Mouse (Mus musculus) layer of hippocampus, adult 9-11 months (tissue): ENCODE data around the gene Grcc10.

ENCODE experiments used
- DNase-seq: peaks from one replicate; pipeline ENCODE4 v3.0.0; 2022

The Grcc10 gene

DNA sequence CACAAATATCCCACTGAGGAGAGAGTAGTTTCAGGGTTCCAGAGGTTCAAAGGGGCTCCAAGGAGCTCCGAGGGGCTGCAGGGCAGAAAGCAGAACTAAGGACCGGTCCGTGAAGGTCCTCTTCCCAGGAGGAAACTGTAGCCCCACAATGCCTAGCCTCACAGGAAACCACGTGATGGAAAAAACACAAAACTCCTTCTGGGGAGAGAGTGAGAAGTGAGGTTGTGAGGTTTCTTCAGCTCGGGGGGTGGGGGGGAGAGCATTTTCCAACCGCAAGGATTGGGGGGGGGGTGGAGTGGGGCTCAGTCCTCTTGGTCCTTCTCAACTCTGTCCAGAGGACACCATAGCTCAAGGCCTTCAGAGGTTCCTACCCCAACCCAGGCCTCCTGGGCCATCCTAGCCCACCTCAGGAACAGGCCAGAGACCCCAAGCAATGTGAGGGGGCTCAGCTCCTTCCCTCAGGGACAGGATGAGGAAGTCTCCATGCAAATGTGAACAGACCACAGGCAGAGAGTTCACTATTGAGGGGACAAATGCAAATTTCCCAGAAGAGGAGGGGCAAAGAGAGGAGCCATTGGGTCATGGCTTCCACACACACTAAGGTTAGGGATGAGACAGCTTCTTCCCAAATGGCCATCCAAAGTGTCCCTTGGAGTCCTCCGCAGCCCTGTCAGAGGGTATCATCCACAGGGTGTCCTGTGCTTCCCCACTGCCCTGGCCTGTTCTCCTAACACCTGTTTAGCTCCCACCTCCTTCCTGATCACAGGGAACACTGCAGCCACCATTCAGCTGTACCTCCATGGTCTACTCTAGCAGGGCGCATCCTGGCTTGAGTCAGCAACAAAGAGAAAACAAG is 11.1 kb downstream of the Grcc10 start:
- DNase-seq, result peak; percentile 14

DNA sequence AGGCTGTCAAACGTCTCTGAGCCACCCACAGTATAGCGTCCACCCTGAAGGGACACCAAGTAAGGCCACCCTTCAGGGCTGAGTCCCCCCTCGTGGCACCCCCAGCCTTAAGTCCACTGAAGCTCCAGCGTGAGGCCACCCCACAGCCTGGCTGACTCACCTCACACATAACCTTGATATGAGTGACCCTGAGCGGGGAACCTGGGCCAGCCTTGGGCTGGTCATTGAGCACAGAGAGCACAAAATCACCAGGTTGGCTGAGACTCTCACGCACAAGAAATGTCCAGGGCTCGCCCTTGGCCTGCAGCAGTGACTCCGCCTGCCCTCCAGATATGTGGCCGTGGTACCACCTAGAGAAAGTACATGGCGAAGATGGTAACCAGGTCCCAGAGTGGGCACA is 12.6 kb downstream of the Grcc10 start:
- no peak for DNase-seq

DNA sequence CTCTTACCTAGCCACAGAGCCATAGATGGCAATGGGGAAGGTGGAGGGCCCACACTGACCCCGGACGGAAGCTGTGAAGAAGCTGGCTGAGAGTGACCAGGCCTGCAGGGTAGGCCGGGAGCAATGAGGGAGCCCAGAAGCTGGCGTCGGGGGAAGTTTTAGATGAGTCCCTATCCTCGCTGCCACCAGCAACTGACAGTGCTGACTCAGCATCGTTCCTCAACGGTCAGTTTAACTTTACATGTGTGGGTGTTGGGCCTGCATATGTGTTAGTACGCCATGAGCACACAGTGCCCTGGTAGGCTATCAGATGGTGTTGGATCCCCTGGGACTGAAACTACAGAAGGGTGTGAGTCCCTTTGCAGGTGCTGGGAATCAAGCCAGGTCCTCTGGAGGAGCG is 16.7 kb downstream of the Grcc10 start:
- no peak for DNase-seq

DNA sequence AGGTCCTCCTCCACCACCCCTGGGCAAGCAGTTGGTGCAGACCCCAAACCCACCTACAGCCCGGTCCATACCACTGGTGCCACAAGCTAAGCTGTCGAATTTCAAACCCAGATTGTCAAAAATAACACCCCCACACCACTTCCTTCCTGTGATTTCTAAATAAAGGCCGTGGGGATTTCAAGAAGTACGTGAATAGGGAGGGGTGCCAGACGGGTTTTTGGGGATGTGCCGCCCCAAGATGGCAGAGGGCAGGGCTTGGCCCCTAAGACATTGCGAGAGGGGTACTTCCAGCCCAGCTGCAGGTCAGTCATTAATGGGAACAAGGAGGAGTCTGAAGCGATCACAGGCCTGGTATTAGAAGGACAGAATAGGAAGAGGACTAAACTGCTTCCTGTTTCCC is 17.6 kb downstream of the Grcc10 start:
- peak; percentile 71 for DNase-seq

DNA sequence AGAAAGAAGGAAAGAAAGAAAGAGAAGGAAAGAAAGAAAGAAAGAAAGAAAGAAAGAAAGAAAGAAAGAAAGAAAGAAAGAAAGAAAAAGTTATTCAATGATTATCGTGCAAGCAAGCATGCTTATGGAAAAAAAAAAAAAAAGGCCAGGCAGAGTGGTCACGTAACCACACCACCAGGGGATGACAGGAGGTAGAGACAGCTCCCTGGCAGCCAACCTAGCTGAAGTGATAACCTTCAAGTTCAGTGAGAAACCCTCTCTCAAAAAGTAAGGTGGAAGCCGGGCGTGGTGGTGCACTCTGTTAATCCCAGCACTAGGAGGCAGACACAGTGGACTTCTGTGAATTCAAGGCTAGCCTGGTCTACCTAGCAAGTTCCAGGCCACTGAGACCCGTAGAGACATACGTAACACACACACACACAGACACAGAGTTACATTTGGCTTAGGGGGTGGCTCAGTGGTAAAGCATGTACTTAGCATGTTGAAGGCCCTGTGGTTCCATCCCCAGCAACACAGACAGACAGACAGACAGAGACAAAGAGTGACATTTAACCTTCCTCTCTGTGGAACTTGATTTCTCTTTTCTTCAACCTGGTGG is 18.2 kb downstream of the Grcc10 start:
- DNase-seq, result no peak

DNA sequence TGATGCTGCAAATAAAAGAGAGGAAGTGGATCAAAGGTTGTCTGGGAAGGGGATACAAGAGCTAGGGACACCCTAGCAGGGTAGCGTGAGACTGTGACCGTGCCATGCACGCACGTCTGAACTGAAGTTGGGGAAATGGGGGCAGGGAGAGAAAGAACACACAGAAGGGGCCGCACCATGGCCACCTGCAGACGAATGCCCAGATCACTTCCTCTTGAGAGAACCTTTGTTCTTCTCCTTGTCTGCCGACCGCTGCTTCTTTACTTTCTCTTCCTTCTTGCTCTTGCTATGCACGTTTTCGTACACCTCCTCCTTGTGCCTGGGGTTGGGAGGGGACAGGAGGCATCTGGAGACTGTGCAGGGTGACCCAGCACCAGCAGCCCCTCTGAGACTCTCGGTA is 20.3 kb downstream of the Grcc10 start:
- DNase-seq, result no peak

DNA sequence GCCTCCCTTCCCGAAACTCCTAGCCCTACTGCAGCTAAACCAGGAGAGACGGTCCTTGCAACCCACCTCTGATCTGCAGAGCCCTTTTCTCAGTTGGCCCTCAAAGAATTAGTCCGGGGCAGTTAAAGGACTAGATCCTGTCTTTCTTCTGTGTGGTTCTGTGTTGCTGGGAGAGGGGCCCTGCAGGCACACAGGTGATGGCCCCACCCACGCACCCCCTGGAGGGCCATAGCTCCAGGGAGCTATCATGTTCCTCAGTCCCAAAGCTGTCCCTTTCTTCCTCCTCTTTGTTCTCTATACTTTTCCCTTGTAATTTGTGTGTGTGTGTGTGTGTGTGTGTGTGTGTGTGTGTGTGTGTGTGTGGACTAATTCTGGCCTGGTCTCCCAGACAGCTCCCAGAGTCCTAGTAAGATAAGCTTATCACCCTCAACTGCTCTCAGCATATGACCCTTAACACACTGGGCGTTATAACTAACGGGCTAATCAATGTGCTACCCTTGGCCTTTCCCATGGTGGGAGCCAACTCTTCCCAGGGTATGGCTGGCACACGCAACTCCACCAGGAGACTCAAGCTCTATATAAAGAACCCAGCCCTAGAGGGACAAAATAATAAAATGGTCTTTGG is 21.7 kb downstream of the Grcc10 start:
- DNase-seq, result no peak

DNA sequence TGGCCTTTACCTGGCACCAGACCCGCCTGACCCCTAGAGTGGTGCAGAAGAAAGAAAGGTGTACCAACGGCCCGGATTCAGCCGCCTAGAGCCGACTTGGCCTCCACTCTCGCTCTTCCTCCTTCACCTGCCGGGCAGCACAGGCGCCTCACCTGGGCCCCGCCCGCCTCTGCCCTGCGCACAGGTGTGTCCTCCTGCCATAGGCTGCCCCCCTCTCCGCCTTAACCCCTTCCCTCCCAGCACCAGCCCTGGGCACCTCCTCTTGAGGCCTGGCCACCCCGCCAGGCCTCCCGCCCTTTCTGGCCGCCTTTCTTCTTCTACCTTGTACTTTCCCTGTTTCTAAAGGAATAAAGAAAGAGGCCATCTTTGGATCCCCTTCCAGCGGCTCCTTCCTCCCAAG is 22.5 kb downstream of the Grcc10 start:
- no peak for DNase-seq

DNA sequence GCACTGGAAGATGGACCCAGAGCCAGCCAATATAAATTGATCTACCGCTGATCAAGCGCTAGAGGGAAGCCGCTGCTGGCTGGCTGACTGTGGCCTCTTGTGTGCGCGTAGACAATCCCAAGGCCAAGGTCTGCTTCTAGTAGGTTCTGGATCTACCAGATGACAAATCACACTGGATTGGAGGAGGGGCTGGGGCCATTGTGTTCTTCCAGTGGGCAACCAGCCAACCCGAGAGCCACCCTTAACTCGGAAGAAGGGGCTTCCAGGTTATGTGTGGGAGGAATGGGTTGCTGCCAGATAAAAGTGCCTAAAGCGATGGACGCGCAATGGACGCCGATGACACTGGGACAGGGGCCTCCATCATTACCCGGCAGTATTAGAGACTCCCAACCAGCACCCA is 23.2 kb downstream of the Grcc10 start:
- DNase-seq, result no peak

DNA sequence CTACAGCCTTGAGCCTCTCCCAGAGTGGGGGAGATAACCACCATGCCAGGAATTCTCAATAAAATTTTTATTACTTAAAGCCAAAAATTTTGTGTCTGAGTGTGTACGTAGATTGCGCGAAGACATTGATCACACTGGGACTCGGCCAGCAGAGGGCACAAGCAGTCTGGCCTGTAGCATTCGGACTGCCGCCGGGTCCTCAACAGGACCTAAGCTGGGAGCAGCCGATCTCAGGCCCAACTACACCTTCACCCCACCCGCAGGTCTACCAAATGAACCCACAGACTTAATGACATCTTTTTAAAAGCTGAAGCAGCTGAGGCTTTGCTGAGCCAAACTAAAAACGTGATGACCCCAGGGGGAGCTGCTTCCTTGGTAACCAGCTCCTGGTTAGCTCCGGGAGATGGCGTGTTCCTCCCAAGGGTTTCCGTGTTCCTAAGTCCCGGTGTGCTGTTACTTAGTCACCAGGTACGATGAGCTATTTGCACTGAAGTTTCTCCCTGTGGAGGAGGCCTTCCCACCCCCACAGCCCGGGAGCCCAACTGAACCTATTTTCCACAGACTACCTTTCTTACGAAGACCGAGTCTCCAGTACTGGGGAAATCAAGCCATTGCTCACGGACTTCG is 24.2 kb downstream of the Grcc10 start:
- DNase-seq, result no peak

DNA sequence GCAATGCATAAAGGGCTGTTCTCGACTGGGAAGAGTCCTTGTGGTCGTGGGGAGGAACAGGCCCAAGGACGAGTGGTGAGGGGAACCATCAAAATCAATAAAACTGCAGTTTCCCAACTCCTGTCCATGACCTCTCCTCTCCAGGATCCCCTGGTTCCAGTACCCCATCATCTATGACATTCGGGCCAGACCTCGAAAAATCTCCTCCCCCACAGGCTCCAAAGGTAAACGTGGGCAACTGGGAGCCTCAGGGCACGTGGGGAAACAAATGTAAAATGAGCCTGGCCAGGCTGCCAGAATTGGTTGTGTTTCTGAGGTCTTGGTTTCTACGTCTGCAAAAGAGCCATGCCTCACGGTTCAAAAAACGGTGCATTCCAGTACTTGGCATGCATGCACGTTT is 28.3 kb downstream of the Grcc10 start:
- no peak for DNase-seq

DNA sequence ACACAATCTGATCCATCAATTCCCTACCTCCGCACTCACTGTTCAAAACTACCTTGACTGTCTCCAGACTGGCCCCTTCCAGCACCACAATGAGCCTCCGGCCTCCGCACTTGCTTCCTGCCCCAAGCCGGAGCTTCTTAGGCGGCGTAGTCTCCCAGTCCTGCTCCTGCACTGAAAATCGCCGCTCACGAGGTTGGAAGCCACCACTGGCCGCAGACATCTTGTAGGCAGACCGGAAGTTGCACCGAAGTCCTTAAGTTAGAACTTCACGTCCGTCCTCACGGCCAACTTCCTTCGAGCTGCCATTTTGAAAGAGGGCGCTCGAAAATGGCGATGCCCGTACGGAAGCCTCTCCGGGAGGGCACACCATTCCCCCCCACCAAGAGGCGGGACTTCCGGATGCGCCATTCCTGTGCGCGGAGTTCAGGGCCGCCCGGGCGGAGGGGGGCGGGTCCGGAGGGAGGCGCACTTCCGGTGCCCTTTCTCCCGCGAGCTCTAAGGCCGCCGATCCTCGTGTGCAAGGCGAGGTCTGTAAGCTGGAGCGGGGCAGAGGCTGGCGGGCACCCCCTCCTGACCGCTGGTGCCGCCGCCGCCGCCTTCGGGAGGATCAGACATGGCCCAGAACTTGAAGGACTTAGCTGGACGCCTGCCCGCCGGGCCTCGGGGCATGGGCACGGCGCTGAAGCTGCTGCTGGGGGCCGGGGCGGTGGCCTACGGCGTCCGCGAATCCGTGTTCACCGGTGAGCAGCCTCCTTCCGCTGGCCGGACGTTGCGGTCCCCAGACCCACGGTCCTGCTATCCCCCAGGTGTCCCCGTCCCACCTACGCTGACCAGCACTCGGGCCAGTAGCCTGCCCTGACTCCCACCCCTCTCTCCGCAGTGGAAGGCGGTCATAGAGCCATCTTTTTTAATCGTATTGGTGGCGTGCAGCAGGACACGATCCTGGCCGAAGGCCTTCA is 29.1 kb downstream of the Grcc10 start, which contains the start of the genes Emg1 and Phb2:
Gene Emg1 (minus strand): TSS at position 355 of the 959 bp plus-strand sequence.
Gene Phb2 (plus strand): TSS at position 513 of the 959 bp plus-strand sequence.
- DNase-seq, result peak; percentile 98

DNA sequence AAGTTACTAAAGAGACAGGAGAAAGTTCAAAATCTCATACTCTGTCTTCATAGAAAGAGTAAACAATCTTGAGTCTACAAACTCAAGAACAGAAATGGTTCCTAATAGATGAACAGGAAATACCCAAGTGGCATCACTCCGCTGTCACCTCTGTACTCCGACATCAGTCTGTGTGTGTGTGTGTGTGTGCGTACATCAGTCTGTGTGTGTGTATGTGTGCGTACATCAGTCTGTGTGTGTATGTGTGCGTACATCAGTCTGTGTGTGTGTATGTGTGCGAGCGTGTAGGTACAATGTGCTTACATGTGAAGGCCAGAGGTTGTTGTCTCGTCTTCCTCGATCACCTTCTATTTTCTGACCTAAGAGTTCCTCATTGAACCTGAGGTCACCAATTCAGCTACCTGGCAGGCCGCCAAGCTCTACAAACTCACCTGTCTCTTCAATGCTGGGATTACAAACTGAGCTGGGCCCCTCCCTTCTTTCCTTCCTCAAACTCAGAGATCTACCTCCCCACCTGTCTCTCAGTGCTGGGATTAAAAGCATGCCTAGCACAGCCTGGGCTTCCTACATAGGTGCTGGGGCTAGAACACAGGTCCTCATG is 32.8 kb downstream of the Grcc10 start:
- DNase-seq, result no peak

DNA sequence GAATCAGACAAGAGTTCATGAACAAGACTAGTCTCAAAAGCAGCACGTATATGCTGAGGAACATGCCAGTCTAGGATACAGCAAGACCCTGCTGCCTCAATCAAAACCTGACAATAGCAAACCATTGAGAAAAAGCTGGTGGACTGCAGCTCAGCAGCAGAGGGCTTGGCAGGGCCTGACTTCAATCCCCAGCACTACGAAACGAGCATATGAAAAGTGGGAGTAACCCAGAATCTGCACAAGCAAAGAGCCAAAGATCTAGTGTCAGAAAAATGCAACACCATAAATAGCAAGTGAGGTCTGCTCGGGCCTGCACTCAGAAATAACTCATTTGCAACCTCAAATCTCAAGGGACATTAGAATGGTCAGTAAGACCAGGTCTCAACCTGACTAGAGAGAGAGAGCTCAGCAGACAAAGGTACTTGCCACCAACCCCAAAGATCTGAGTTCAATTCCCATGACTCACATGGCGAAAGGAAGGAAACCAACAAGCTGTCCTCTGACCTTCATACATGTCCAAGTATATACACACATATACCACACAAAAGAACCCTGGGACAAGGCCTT is 35.0 kb downstream of the Grcc10 start:
- no peak for DNase-seq

DNA sequence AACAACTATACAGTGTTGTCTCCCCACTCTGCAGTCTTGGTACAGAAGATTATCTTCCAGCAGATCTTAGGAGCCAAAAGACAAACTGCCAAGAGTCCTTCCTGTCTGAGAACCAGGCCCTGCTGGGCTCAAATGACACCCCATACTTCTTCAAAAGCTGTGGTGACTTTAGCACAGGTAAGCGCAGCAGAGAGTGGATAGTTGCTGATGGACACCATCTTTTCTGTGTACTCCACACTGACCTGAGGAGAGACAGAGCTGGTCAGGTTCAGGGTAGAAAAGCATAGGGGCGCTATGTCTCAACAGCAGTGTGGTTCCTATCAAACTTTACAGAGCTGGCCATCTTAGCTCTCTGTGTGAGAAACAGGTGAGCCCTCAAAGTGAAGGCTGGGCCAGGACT is 36.8 kb downstream of the Grcc10 start:
- no peak for DNase-seq

DNA sequence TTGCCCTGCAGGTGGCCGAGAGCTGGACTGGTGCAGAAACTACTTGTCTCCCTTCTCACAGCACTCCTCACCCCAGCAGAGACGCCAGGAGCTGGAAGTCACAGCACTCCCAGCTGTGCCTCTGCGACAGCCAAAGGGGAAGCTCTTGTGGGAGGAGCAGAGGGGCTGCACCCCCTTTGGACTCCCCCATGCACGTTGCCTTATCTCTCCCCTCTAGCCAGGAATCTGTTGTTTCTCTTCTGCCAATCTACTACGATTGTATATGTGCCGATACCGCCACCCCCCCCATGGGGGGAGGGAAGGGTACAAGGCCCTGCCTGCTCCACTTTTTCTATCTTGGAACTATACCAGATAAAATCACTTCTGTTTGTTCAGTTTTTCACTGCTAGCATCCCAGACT is 37.4 kb downstream of the Grcc10 start:
- DNase-seq, result no peak

DNA sequence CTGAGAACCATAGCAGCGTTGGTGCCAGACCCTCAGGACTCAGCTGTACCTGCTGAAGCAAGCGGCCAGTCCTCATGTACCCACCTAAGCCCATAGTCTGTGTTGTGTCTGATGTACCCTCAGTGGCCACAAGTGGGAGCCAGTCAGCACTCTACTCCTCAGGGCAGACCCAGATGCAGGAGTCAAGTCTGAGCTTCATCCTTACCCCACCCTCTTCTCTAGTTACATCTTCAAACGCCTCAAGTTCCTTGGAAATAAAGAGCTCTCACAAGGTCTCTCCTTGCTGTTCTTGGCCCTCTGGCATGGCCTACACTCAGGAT is 38.4 kb downstream of the Grcc10 start:
- peak; percentile 61 for DNase-seq

DNA sequence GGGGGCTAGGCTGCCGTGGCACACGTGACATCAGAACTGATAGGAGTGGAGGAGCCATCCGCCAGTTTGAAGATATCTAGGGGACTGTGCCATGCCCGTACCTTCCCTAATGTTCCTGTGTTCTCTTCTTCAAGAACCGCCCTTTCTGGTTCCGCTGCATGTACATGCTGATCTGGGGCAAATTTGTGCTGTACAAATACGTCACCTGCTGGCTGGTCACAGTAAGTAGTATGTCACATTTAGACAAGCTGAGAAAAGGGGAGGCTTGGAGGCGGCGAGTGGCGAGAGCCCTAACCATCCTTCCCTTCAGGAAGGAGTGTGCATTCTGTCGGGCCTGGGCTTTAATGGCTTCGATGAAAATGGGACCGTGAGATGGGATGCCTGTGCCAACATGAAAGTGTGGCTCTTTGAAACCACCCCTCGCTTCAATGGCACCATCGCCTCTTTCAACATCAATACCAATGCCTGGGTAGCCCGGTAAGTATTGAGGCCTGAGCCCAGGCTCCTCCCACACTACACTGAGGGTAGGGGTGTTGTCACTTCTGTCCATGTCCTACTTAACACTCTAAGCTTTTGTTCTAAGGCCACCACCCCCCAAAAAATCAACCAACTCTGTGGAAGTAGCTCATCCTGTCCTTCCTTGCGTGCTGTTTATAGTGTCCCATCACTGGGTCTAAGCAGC is 38.9 kb downstream of the Grcc10 start:
- no peak for DNase-seq

DNA sequence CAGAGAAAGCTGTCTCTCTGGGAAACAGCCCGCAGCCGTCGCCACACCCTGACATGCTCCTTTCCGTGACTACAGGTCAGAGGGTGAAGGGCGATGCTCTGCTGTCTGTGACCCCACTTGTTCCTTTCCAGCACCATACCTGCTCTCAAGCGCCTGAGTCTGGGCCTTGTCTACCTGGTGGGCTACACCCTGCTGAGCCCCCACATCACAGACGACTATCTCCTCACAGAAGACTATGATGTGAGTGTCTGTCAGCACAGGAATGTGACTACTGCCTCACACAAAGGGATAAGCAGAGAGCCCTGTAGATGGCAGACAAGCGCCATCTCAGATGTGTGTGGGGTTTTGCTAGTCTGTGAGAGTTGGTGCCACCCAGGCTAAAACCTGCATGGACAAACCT is 39.8 kb downstream of the Grcc10 start:
- DNase-seq, result no peak

DNA sequence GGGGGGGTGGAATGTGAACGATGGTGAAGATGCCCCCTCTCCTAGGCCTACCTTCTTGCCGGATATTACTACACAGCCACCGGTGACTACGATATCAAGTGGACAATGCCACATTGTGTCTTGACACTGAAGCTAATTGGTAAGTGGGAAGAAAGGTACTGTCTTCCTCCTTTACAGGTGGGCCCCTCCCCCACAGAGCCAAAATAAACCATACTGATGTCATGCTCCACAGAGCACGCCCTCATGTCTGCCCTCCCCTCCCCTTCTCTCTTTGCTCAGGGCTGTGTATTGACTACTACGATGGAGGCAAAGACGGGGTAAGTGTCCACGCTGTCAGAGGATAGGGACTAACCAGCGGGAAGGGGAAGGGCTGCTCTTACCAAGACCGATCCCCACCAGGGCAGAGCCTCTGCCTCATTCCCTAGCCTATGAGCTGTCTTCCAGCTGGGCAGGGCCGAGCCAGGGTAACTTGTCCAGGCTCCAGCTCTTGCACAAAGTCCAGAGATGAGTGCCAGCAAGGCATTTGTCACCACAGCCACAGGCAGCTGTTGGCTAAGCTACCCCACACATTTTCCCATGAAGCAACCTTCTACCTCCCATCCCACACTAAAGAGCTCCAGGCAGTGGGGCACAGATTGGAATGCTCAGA is 41.1 kb downstream of the Grcc10 start:
- DNase-seq, result peak; percentile 82

DNA sequence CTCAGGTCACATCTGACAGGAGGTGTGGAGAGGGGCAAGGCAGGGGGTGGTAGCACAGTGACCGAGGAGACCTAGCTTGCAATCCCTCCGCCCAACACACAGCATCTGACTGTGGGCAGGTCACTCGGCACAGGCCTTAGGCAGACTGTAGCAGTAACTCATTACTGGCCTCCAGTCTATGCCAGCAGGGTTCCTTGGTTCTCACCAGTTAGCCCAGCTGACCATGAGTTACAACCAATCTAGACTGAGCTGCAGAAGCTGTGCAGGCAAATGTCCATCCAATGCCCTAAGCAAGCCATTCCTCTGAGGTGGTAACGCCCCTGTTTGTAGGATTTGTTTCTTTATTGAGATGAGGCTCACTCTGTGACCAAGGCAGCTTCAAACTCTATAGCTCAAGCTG is 41.8 kb downstream of the Grcc10 start:
- DNase-seq, result no peak
